Mouse (Mus musculus) A20 (cell line): Measurements from ENCODE around the gene Zfp335.
"Not testable (repeated sequence)": the region's sequence is repeated elsewhere in the genome, so short reads cannot be mapped to it uniquely, and the experiment has no call there.

Experiments used
- DNase-seq: peaks from one replicate; pipeline ENCODE4 v3.0.0-alpha.2; 2011; ENCODE audit warnings: low read depth, low spot score

Gene Zfp335

DNA sequence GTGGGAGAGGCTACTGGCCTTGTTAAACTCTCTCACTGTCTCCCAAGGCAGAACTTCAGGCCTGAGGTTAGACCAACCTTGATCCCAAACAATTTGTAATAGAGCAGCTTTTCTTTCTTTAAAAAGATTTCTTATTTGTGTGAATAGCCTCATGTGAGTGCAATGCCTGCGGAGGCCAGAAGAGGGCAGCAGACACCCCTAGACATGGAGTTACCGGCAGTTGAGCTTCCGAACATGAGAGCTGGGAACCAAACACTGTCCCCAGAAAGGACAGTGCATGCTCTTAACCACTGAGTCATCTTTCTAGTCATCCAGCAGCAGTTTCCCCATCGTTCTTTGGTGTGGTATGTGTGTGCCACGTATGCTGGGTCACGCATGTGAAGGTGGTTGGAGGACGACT, 44.0 kb downstream of the Zfp335 start:
- peak; percentile 46 for DNase-seq

DNA sequence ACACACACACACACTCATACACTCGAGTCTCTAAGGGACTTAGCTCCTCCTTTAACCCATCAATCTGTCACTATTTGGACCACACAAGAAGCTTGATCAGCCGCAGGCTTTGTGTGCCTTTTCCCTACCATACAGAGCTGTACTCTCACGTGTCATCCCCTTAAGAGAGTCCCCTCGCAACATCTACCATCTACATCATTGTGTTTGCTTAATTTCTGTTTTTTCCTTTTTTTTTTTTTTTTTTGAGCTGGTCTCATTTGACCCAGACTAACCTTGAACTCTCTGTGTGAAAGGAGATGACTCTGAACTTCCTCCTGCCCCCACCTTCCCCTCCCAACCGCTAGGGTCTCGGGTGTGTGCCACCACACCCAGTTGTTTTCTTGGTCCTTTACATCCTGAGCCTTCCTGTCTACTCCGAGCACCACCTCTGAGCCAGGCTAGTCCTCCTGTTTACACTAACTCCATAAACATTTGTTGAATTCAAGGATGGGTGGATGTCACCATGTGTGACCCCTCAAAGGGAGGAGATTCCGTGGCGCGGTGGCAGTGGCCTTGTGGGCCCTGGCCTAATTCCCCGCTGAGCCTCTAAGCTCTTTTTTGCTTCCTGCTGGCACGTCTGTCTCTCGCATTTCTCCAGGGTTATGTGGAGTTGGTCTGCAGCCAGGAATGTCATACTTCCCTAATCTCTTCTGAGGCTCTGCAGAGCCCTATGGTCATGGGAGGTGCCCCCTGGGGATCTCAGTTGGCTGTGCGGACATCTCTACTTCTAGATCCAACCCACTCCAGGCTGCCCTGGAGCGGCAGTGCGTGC, 44.6 kb downstream of the Zfp335 start:
- no peak for DNase-seq

DNA sequence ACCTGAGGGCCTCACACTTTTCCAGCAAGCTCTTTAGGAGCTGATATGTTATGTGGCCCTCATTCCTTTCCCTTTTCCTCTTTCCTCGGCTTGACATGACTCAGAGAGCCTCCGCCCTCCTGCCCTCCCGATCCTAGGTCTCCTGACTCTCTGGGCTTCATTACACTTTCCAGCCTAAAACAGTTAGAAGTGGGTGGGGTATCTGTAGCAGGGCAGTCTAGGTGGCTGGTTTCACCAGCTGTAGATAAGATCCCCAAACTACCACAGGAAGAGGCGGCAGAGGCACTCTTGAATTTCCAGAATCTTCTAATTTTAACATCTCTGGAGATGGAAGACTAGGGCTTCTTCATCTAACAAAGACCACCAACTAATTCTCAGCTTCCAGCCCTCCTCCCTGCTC, 47.0 kb downstream of the Zfp335 start:
- no peak for DNase-seq

DNA sequence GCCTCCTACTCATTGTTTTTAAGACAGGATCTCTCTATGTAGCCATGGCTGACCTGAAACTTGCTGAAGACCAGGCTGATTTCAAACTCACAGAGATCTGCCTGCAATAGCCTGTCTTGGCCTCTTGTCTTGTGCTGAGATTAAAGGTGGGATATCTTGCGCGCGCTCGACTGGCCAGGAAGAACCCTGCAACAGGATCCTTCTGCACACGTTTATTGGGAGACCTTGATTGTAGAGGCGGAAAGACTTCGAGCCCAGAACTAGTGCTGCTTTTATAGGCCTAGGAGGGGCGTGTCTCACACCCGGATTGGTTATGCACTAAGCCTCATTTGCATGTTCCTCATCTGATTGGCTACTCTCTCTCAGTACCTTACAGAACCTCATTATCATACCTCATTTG, 48.1 kb downstream of the Zfp335 start:
- DNase-seq = not testable (repeated sequence)

DNA sequence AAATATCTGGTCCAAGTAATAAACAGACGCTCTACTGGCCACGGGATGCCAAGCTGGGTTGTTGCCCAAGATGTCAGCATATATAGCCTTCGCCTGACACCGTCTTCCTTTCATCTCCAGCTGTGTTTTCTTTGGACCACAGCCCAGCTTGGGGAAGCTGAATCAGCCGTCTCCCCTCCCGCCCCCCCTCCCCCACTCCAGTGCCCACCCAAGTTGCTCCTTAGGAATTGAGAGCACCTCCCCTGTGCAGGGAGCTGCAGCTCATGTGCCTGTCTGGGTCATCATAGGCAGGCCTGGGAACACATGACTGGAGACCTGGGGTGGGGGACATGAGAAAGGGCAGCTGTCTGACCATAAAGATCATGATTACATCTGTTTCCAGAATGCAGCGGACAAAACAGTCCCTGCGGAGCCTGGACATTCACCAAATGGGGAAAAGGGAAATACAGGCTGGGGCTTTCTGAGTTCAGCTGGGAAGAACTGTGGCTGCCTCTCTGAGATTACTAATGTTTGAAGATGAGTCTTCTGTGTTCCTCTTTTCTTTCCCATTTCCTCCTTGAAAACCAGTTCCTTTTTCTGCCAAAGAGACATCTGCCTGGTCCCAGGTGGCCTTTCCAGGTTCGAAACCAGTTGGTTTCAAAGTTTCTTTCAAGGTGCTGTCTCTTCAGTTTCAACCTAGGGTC, 49.2 kb downstream of the Zfp335 start:
- peak; percentile 66 for DNase-seq

DNA sequence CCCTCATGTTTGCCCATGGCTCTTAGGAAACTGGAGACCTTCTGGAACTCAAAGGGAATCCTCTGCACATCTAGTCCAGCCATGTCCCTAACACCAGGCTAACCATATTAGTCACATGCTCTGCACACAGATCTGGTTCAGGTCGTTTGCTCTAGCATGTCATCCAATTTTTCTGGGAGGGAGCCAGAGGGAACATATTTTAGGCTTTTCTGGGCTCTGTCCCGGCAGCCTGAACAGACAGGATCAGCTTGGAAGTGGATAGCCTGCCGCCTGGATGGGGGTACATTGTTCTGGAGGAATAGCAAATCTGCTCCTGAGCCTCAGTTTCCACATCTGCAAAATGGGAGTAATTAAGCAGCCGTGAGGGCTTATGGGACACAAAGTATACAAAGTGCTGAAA, 50.5 kb downstream of the Zfp335 start:
- DNase-seq = no peak

DNA sequence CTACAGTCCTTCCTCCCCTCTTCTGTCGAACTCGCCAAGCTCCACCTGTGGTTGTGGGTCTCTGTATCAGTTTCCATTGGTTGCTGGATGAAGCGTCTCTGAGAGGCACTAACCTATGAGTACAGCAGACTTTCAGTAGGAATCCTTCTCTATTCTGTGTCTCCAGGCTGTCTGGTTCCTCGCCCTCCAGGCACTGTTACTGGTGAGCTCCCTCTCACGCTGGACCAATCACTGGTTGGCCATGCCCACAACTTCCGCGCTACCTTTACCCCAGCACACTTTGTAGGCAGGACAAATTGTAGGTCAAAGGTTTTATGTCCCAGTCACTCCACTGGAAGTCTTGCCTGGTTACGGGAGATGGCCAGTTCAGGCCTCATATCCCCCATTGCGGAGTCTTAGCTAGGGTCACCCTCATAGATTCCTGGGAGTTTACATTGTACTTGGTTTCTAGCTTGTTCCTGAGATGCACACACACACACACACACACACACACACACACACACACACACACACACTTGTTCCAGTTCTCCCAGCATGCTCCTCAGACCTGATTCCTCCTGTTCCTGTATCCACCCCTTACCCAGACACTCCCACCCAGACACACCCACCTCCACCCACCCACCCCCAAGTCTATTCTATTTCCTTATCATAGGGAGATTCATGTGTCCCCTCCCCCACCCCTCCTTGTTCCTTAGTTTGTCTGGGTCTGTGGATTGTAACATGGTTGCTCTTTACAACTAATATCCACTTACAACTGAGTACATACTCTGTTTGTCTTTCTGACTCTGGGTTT, 51.7 kb downstream of the Zfp335 start:
- DNase-seq = no peak

DNA sequence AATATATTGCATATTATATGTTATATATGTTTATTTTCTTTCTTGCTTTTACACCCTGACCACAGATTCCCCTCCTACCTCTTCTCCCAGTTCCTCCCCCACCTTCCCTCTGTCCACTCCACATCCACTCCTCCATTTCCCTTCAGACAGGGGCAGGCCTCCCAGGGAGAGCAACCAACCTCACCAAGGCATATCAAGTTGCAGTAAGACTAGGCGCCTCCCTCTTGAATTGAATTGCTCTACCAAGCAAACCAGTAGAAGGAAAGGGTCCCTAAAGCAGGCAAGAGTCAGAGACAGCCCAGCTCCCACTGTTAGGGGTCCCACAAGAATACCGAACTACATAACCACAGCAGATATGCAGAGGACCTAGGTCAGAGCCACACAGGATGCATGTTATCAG, 52.4 kb downstream of the Zfp335 start:
- DNase-seq = no peak

DNA sequence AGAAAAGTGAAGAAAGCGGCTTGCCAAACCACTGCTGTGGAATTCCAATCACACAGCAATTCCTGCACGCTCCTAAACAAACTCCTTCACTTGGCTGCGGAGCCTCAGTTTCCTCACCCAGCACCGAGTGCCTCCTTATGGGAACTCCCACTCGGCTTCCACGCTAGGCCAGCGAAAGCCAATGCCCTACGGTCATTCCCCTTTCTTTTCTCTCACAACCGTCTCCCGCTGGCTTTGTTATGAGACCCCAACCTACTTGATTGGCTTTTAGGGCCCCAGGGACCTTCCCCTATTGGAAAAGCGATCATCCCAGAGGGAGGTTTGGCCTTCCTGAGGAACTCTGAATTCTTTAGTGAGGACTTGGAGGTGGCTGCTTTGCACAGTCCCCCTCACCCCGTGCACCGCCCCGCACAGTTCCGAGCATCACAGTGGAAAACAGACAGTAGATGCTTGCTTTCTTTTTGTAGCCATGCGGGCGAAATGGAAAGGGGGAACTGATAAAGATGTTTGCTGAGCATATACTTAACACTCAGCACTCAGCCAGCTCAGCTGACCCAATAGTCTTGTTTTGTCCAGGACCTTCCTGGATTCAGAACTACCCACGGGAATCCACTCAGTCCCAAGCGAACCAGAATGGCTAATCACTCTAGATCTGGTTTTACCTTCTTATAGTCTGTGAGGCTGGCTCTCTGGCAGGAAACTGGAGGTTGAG, 53.6 kb downstream of the Zfp335 start:
- DNase-seq = no peak

DNA sequence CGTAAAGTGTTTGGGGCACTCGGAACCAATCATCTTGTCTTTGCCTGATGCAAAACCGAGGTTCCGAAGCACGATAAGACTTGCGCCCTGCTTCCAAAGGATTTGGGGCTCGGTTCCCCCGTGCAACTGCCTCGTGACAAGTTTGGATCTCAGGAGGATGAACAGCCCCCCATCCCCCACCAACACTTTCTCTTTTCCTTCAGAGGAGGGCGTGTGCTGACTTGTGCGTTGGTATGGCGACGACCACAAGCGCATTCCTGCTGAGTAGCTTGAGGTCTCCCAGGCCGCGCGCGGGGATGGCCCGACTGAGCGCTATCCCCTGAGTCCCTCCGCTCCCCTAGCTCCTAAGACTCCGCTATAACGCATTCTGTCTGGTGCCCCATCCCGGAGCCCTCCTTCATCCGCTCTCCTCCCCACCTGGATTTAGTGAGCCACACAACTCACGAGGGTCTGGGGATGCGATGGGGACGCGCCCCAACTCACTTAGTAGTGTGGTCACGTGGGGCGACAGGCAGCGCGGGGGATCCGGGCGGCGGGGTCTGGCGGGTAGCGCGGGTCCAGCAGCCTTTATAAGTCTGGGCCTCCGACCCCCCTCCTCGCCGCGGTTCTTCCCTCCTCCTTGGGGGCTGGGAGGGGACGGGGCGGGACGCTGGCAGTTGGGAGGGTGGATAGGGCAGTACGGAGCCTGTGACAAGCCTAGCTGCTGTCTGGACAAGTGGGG, 54.3 kb downstream of the Zfp335 start, which contains the start of gene Pltp:
Pltp (minus strand) TSS at position 611 of the 721 bp plus-strand sequence.
- DNase-seq = no peak

DNA sequence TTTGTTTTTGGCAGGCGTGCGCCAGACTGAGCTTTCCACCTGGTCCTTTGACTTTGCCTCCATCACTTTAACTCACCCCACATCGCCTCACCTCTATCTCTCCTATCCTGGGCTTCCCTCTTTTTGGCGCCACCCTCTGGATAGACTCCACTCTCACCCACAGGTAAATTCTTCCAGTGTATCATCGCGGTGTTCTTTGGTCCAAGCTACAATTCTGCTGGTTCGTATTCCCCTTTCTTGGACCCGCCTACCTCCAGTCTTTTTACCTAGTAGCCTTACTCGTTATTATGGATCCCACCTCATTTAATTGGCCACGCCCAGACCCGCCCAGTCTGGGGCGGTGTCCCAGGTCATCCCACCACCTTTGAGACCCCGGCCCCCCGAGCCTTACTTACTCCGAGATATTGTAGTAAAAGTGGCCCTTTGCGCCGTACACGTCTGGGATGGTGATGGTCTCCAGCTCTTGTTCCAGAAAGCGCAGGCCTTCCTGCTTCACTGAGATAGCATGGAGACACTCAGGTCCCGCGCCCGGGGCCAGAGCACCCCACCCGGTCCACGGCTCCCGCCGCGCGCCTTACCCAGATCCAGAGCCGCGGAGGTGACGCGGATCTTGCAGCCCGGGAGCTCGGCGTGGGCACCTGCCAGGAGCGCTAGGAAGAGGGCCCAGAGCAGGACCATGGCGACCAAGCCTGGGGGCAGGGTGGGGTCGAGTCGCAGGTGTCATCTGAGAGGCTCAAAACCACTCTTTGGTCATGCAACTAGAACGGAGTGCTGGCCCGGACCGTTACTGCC, 55.1 kb downstream of the Zfp335 start:
- DNase-seq = no peak

DNA sequence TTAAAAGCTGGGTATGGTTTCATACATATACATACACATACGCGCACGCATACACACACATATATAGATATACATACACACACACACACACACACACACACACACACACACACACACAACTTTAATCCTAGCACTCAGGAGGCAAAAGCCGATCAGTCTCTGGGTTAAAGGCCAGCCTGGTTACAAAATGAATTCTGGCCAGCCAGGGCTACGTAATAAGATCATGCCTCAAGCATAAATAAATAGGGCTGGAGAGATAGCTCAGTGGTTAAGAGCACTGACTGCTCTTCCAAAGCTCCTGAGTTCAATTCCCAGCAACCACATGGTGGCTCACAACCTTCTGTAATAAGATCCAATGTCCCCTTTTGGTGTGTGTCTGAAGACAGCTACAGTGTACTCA, 56.0 kb downstream of the Zfp335 start:
- not testable (repeated sequence) for DNase-seq

DNA sequence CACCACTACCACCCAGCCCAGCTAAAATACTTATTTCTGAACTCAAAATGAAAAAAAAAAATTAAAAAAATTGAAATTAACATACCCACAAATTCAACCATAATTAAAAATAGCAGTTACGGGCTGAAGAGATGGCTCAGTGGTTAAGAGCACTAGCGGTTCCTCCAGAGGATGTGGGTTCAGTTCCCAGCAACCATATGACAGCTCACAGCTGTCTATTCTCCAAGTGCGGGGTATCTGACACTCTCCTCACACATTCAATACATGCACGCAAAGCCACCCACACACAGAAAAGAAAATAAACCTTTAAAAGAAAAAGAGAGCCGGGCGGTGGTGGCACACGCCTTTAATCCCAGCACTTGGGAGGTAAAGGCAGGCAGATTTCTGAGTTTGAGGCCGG, 61.5 kb downstream of the Zfp335 start:
- DNase-seq = no peak

DNA sequence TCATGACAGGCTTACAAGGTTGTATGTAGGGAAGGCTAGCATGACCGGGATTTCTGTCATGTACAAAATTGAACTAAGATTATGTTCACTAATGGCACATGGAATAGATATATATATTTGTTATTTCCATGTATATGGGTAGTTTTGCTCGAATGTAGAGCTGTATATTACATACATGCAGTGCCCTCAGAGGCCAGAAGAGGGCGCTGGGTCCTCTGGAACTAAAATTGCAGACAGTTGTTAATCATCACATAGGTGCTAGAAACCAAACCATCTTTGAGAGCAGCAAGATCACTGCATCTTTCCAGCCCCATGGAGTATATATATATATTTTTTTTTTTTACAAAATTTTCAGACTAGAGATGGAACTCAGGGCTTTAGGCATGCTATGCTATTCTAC, 65.8 kb downstream of the Zfp335 start:
- DNase-seq = peak; percentile 48
